Comparison of ENCODE assay signal across 8 mouse cellular contexts in the genomic region with DNA sequence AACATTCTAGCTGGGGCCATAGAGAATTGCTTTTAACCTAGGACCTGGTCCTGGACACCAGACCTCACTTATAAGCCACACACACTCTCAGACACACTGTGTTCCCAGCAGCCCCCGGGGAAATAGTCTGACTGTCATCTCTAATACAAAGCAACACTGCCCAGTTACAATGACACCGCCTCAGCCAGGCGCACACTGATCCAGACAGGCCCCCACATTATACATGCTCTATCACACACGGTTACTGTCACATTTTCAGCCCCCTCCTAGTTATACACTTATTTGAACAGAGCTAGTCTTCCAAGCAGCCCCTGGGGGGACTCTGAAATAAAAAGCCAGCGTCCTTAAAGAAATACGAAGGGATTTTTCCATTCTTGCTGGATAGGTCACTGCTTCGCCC. TPM values are rescaled to one million over a fixed set of nuclear protein-coding genes. Genes with fewer than 3 reads are reported as not detected.
A peak's percentile ranks its signal among the peaks of the same experiment; 100 is the strongest.
DNase-seq lines count a peak whose midpoint lies in the region; ATAC-seq and TF ChIP-seq lines count a peak whose summit lies in the region.
"Had no signal": no experiment of that assay in that cellular context is flagged by ENCODE, and none has a peak within 500 bp of the region (broad histone marks: within the 10 kb centered on the region; RNA-seq: fewer than 3 reads in every experiment).

No protein-coding gene starts in this region.

- TF ChIP-seq POLR2A in brain, embryonic 14.5 days (IDR thresholded peaks at IDR 0.05; ENCODE audit: borderline replicate concordance, extremely low read depth, insufficient read depth, insufficient read length, poor library complexity, severe bottlenecking) = no peak

- no peak overlapping the region for H3K4me3 ChIP-seq in kidney, embryonic 15.5 days (replicated peaks)
- no peak overlapping the region for H3K4me3 ChIP-seq in embryonic facial prominence, embryonic 13.5 days
- H3K4me3 ChIP-seq in midbrain, embryonic 13.5 days (replicated peaks) = no peak overlapping the region

- H3K27ac ChIP-seq in kidney, embryonic 15.5 days = peak overlapping the region; percentile 64
- H3K27ac ChIP-seq in embryonic facial prominence, embryonic 13.5 days = peak overlapping the region; percentile 81
- peak overlapping the region; percentile 86 for H3K27ac ChIP-seq in midbrain, embryonic 13.5 days

- H3K9me3 ChIP-seq in kidney, embryonic 15.5 days (replicated peaks) = no peaks in the 10 kb centered on the region
- no peaks in the 10 kb centered on the region for H3K9me3 ChIP-seq in embryonic facial prominence, embryonic 13.5 days
- no peaks in the 10 kb centered on the region for H3K9me3 ChIP-seq in midbrain, embryonic 13.5 days

- H3K27me3 ChIP-seq in kidney, embryonic 15.5 days = no peaks in the 10 kb centered on the region
- no peaks in the 10 kb centered on the region for H3K27me3 ChIP-seq in embryonic facial prominence, embryonic 13.5 days
- no peaks in the 10 kb centered on the region for H3K27me3 ChIP-seq in midbrain, embryonic 13.5 days
- H3K27me3 ChIP-seq: Patski had no signal

- no peak for ATAC-seq in kidney, embryonic 15.5 days (replicated peaks; ENCODE audit: low FRiP score)
- ATAC-seq in embryonic facial prominence, embryonic 13.5 days (ENCODE audit: insufficient number of reproducible peaks, insufficient read depth, low FRiP score, low TSS enrichment, low read depth) = no peak
- no peak for ATAC-seq in midbrain, embryonic 13.5 days
- ATAC-seq: Patski had no signal

- TF ChIP-seq CTCF in brain, embryonic 14.5 days (IDR thresholded peaks at IDR 0.05; ENCODE audit: borderline replicate concordance, extremely low read depth, insufficient read depth, insufficient read length) = no peak

- no peak overlapping the region for H3K4me2 ChIP-seq in kidney, embryonic 15.5 days
- no peak overlapping the region for H3K4me2 ChIP-seq in embryonic facial prominence, embryonic 13.5 days
- no peak overlapping the region for H3K4me2 ChIP-seq in midbrain, embryonic 13.5 days (replicated peaks)

- H3K9ac ChIP-seq in kidney, embryonic 15.5 days = no peak overlapping the region
- H3K9ac ChIP-seq in embryonic facial prominence, embryonic 13.5 days = no peak overlapping the region
- no peak overlapping the region for H3K9ac ChIP-seq in midbrain, embryonic 13.5 days (replicated peaks)

- 76% methylated on average over 7 of the region's 7 CpGs for WGBS in kidney, embryonic 15.5 days
- WGBS in embryonic facial prominence, embryonic 13.5 days = 62% methylated on average over 7 of the region's 7 CpGs
- 58% methylated on average over 7 of the region's 7 CpGs for WGBS in midbrain, embryonic 13.5 days

- peaks cover 79% of the 10 kb centered on the region for H3K4me1 ChIP-seq in kidney, embryonic 15.5 days
- H3K4me1 ChIP-seq in embryonic facial prominence, embryonic 13.5 days = peaks cover 79% of the 10 kb centered on the region
- H3K4me1 ChIP-seq in midbrain, embryonic 13.5 days (replicated peaks) = peaks cover 93% of the 10 kb centered on the region

- no peak for DNase-seq in kidney, postnatal 4 days
- peak; percentile 30 for DNase-seq in brain, embryonic 14.5 days (ENCODE audit: low read depth)
- DNase-seq in urinary bladder, postnatal 10 days (ENCODE audit: low spot score) = no peak
- DNase-seq in urinary bladder, adult 18-20 months (ENCODE audit: low spot score in 2 of 2) = no peak

- H3K36me3 ChIP-seq in kidney, embryonic 15.5 days = peaks cover 32% of the 10 kb centered on the region
- peaks cover 11% of the 10 kb centered on the region for H3K36me3 ChIP-seq in embryonic facial prominence, embryonic 13.5 days
- peaks cover 8% of the 10 kb centered on the region for H3K36me3 ChIP-seq in midbrain, embryonic 13.5 days

RNA-seq across cellular contexts. Expression of gene Phldb1, which starts 12.4 kb away (rescaled TPM):
- 34.5 and 36.4 TPM in 2 replicates for polyA plus RNA-seq in kidney, embryonic 15.5 days (2015; fragmentation: Nextera tagmentation; extraction: Ambion mirVana)
- polyA plus RNA-seq in brain, embryonic 14.5 days (2012; rRNA removed) = 151 and 169 TPM in 2 replicates
- polyA plus RNA-seq in embryonic facial prominence, embryonic 13.5 days (2015; fragmentation: Nextera tagmentation; extraction: Ambion mirVana) = 37.9 and 38.0 TPM in 2 replicates
- 47.9 and 55.5 TPM in 2 replicates for polyA plus RNA-seq in midbrain, embryonic 13.5 days (2015; fragmentation: Nextera tagmentation; extraction: Ambion mirVana)

RNA-seq across cellular contexts. Expression of gene Arcn1, which starts 45.1 kb away (rescaled TPM):
- 201 and 202 TPM in 2 replicates for polyA plus RNA-seq in kidney, embryonic 15.5 days (2015; fragmentation: Nextera tagmentation; extraction: Ambion mirVana)
- 57.1 and 76.9 TPM in 2 replicates for polyA plus RNA-seq in brain, embryonic 14.5 days (2012; rRNA removed)
- 192 and 213 TPM in 2 replicates for polyA plus RNA-seq in embryonic facial prominence, embryonic 13.5 days (2015; fragmentation: Nextera tagmentation; extraction: Ambion mirVana)
- 142 and 145 TPM in 2 replicates for polyA plus RNA-seq in midbrain, embryonic 13.5 days (2015; fragmentation: Nextera tagmentation; extraction: Ambion mirVana)

RNA-seq across cellular contexts. Expression of gene Ift46, which starts 45.1 kb away (rescaled TPM):
- polyA plus RNA-seq in kidney, embryonic 15.5 days (2015; fragmentation: Nextera tagmentation; extraction: Ambion mirVana) = 99.3 and 105 TPM in 2 replicates
- 132 and 147 TPM in 2 replicates for polyA plus RNA-seq in brain, embryonic 14.5 days (2012; rRNA removed)
- 137 and 149 TPM in 2 replicates for polyA plus RNA-seq in embryonic facial prominence, embryonic 13.5 days (2015; fragmentation: Nextera tagmentation; extraction: Ambion mirVana)
- polyA plus RNA-seq in midbrain, embryonic 13.5 days (2015; fragmentation: Nextera tagmentation; extraction: Ambion mirVana) = 171 and 183 TPM in 2 replicates

RNA-seq across cellular contexts. Expression of gene Treh, which starts 49.5 kb away (rescaled TPM):
- 0.22 and 0.23 TPM in 2 replicates for polyA plus RNA-seq in kidney, embryonic 15.5 days (2015; fragmentation: Nextera tagmentation; extraction: Ambion mirVana)
- polyA plus RNA-seq in brain, embryonic 14.5 days (2012; rRNA removed) = not detected in 2 replicates
- 0.73 TPM in 1 of 2 replicates, not detected in the other for polyA plus RNA-seq in embryonic facial prominence, embryonic 13.5 days (2015; fragmentation: Nextera tagmentation; extraction: Ambion mirVana)
- polyA plus RNA-seq in midbrain, embryonic 13.5 days (2015; fragmentation: Nextera tagmentation; extraction: Ambion mirVana) = not detected in 2 replicates
- polyA plus RNA-seq: Patski had no signal
